Mouse (Mus musculus) kidney, adult 2 months (tissue): ENCODE data around the gene Vps13d. TPM values are rescaled to one million over a fixed set of nuclear protein-coding genes. Genes with fewer than 3 reads are reported as not detected.

Source experiments
- DNase-seq: peaks from one replicate; pipeline ENCODE4 v3.0.0; 2021
- H3K27ac ChIP-seq: fragments of 200-500 bp; 2 replicates; pipeline ENCODE4 v1.5.1; 2012; ENCODE audit warnings: low read depth, low read length, control low read depth, inconsistent platforms; ENCODE audit not compliant: insufficient read depth
- H3K27me3 ChIP-seq: fragments of 200-500 bp; replicated peaks from 2 replicates; pipeline ENCODE4 v1.6.1; 2012; ENCODE audit warnings: mild to moderate bottlenecking, moderate library complexity, low read length, inconsistent platforms; ENCODE audit not compliant: control insufficient read depth, insufficient read depth
- H3K36me3 ChIP-seq: fragments of 200-500 bp; 2 replicates; pipeline ENCODE4 v1.6.1; 2012; ENCODE audit warnings: mild to moderate bottlenecking, moderate library complexity, low read length, inconsistent platforms; ENCODE audit not compliant: control insufficient read depth, insufficient read depth
- H3K4me1 ChIP-seq: fragments of 200-500 bp; 2 replicates; pipeline ENCODE4 v1.6.1; 2011; ENCODE audit warnings: low read length; ENCODE audit not compliant: control insufficient read depth, insufficient read depth
- H3K4me3 ChIP-seq: fragments of 200-500 bp; 2 replicates; pipeline ENCODE4 v1.5.1; 2011; ENCODE audit warnings: mild to moderate bottlenecking, low read depth, low read length, control low read depth; ENCODE audit not compliant: insufficient read depth
- CTCF ChIP-seq: fragments of 200-500 bp; conservative IDR thresholded peaks from 2 replicates; pipeline ENCODE4 v1.5.1; 2011; ENCODE audit warnings: low read depth, mild to moderate bottlenecking, control low read depth, low read length, moderate library complexity, mixed read lengths; ENCODE audit not compliant: insufficient read depth, insufficient read length
- POLR2A ChIP-seq: fragments of 200-500 bp; IDR thresholded peaks from one replicate; pipeline ENCODE4 v1.6.1; 2011; ENCODE audit warnings: low read depth, low read length, control low read depth
- WGBS: fragments of 180-500 bp; shearing (Covaris S2); methylation state at CpG from one replicate; pipeline ENCODE4 v1.1.7; 2018; 5-methylcytosine and 5-hydroxymethylcytosine counted together
- polyA plus RNA-seq: library from polyadenylated mRNA; depleted of rRNA; stranded (reverse); fragments of >200 nt; gene quantifications from 2 replicates; pipeline ENCODE4 v1.2.3, GENCODE M21; 2012

Gene Vps13d
- polyA plus RNA-seq, 1 experiment: 19.8 TPM

GRCm38 (mm10) chr4:144993047-144993917 lies 201.5 kb downstream of the Vps13d start:
- H3K27me3 ChIP-seq: no peaks in the 10 kb centered on the region
- no peaks in the 10 kb centered on the region for H3K36me3 ChIP-seq
- H3K4me3 ChIP-seq: no peak overlapping the region
- peak; percentile 84 for DNase-seq
- peaks cover 51% of the 10 kb centered on the region for H3K4me1 ChIP-seq
- WGBS: 29% methylated on average over 9 of the region's 9 CpGs
- peak overlapping the region; percentile 98 for H3K27ac ChIP-seq
- TF ChIP-seq POLR2A: no peak
- TF ChIP-seq CTCF: no peak

GRCm38 (mm10) chr4:144992413-144992812 lies 202.4 kb downstream of the Vps13d start:
- DNase-seq: peak; percentile 97
- TF ChIP-seq POLR2A: no peak
- no peak for TF ChIP-seq CTCF
- WGBS: 28% methylated on average over 3 of the region's 3 CpGs
- H3K4me3 ChIP-seq: no peak overlapping the region
- H3K27me3 ChIP-seq: no peaks in the 10 kb centered on the region
- H3K27ac ChIP-seq: peak overlapping the region; percentile 97
- H3K36me3 ChIP-seq: no peaks in the 10 kb centered on the region
- peaks cover 47% of the 10 kb centered on the region for H3K4me1 ChIP-seq

- Histone ChIP-seq H3K4me1 (peaks cover 47% of the 10 kb centered on the region), H3K27ac (peak overlapping the region; percentile 42), H3K36me3 (no peaks in the 10 kb centered on the region), H3K27me3 (no peaks in the 10 kb centered on the region), H3K4me3 (no peak overlapping the region)
- no peak for TF ChIP-seq CTCF
- TF ChIP-seq POLR2A: no peak
- peak; percentile 88 for DNase-seq
- 42% methylated on average over 5 of the region's 5 CpGs for WGBS
Observed at GRCm38 (mm10) chr4:144988443-144989206, 206.2 kb downstream of the Vps13d start.

- Histone ChIP-seq H3K27me3 (no peaks in the 10 kb centered on the region), H3K27ac (no peak overlapping the region), H3K36me3 (no peaks in the 10 kb centered on the region), H3K4me1 (peaks cover 44% of the 10 kb centered on the region), H3K4me3 (no peak overlapping the region)
- no peak for DNase-seq
- 90% methylated on average over 7 of the region's 7 CpGs for WGBS
- TF ChIP-seq POLR2A (no peak), CTCF (no peak)
Observed at GRCm38 (mm10) chr4:144986016-144986805, 208.6 kb downstream of the Vps13d start.

- no peak for TF ChIP-seq POLR2A
- no peak for TF ChIP-seq CTCF
- Histone ChIP-seq H3K27ac (peak overlapping the region; percentile 90), H3K4me1 (peaks cover 33% of the 10 kb centered on the region), H3K27me3 (no peaks in the 10 kb centered on the region), H3K36me3 (no peaks in the 10 kb centered on the region), H3K4me3 (no peak overlapping the region)
- 24% methylated on average over 8 of the region's 8 CpGs for WGBS
- peak; percentile 88 for DNase-seq
Observed at GRCm38 (mm10) chr4:144983821-144984371, 210.9 kb downstream of the Vps13d start.

- peak; percentile 58 for DNase-seq
- no peak for TF ChIP-seq CTCF
- TF ChIP-seq POLR2A: no peak
- no peak overlapping the region for H3K4me3 ChIP-seq
- peaks cover 28% of the 10 kb centered on the region for H3K4me1 ChIP-seq
- peak overlapping the region; percentile 58 for H3K27ac ChIP-seq
- WGBS: 65% methylated on average over 8 of the region's 8 CpGs
- no peaks in the 10 kb centered on the region for H3K27me3 ChIP-seq
- no peaks in the 10 kb centered on the region for H3K36me3 ChIP-seq
Observed at GRCm38 (mm10) chr4:144983228-144983744, 211.5 kb downstream of the Vps13d start.
